Comparison of ENCODE assay signal across 13 mouse cellular contexts in genomic region chr4:10290326-10290725, GRCm38 (mm10).
DNase-seq lines count a peak whose midpoint lies in the region; ATAC-seq lines count a peak whose summit lies in the region.
"Had no signal": no experiment of that assay in that cellular context is flagged by ENCODE, and none has a peak within 500 bp of the region (broad histone marks: within the 10 kb centered on the region; RNA-seq: fewer than 3 reads in every experiment).

No protein-coding gene starts in this region.

- ATAC-seq in forebrain, embryonic 14.5 days: no peak; the same call in 1 of the 2 replicates
- no peak for ATAC-seq in forebrain, embryonic 11.5 days (replicated peaks; ENCODE audit: low FRiP score)
- ATAC-seq: intestine, embryonic 15.5 days; midbrain, embryonic 13.5 days had no signal

- H3K9me3 ChIP-seq in forebrain, embryonic 14.5 days (replicated peaks; ENCODE audit: control insufficient read depth, low read length): no peaks in the 10 kb centered on the region
- no peaks in the 10 kb centered on the region for H3K9me3 ChIP-seq in forebrain, embryonic 11.5 days (ENCODE audit: control insufficient read depth, low read length)
- H3K9me3 ChIP-seq: G1E; intestine, embryonic 15.5 days; limb, embryonic 12.5 days; midbrain, embryonic 13.5 days; stomach, embryonic 15.5 days had no signal

- H3K4me3 ChIP-seq in forebrain, embryonic 14.5 days (ENCODE audit: low read depth, low read length): no peak overlapping the region
- no peak overlapping the region for H3K4me3 ChIP-seq in forebrain, embryonic 11.5 days (ENCODE audit: low read depth, low read length)
- H3K4me3 ChIP-seq: intestine, embryonic 15.5 days; limb, embryonic 12.5 days; midbrain, embryonic 13.5 days; stomach, embryonic 15.5 days had no signal

- 76% methylated on average over 3 of the region's 3 CpGs for WGBS in forebrain, embryonic 14.5 days
- 83% methylated on average over 3 of the region's 3 CpGs for WGBS in forebrain, embryonic 11.5 days

- no peaks in the 10 kb centered on the region for H3K36me3 ChIP-seq in forebrain, embryonic 14.5 days (ENCODE audit: control insufficient read depth, insufficient read depth, low read length)
- no peaks in the 10 kb centered on the region for H3K36me3 ChIP-seq in forebrain, embryonic 11.5 days (ENCODE audit: control insufficient read depth, insufficient read depth, low read length)
- H3K36me3 ChIP-seq: G1E; intestine, embryonic 15.5 days; limb, embryonic 12.5 days; midbrain, embryonic 13.5 days; stomach, embryonic 15.5 days had no signal

- DNase-seq in forebrain, embryonic 14.5 days (ENCODE audit: low spot score): peak; percentile 53
- no peak for DNase-seq in forebrain, embryonic 11.5 days (ENCODE audit: low spot score)
- peak; percentile 4 for DNase-seq in layer of hippocampus, adult 9-10 months (ENCODE audit: low spot score)
- DNase-seq in layer of hippocampus, postnatal 25 days (ENCODE audit: extremely low spot score in 1 of 2, low spot score in 1 of 2): no peak
- DNase-seq in ES-CJ7 (ENCODE audit: low read depth, low spot score): peak; percentile 46
- peak; percentile 7 for DNase-seq in induced T-regulatory cell, adult 2 months (ENCODE audit: low read depth)
- no peak for DNase-seq in B cell, adult 2 months
- no peak for DNase-seq in gastrocnemius, adult 18-20 months (ENCODE audit: low spot score)

- H3K9ac ChIP-seq in forebrain, embryonic 14.5 days (ENCODE audit: low read length): no peak overlapping the region
- H3K9ac ChIP-seq in forebrain, embryonic 11.5 days (ENCODE audit: low read length): no peak overlapping the region
- H3K9ac ChIP-seq: intestine, embryonic 15.5 days; limb, embryonic 12.5 days; midbrain, embryonic 13.5 days; stomach, embryonic 15.5 days had no signal

- no peak overlapping the region for H3K4me2 ChIP-seq in forebrain, embryonic 14.5 days (ENCODE audit: low read length)
- H3K4me2 ChIP-seq in forebrain, embryonic 11.5 days (ENCODE audit: low read depth, low read length, severe bottlenecking): no peak overlapping the region
- H3K4me2 ChIP-seq: intestine, embryonic 15.5 days; limb, embryonic 12.5 days; midbrain, embryonic 13.5 days; stomach, embryonic 15.5 days had no signal

- H3K4me1 ChIP-seq in forebrain, embryonic 14.5 days (ENCODE audit: control insufficient read depth, insufficient read depth, low read length): no peaks in the 10 kb centered on the region
- no peaks in the 10 kb centered on the region for H3K4me1 ChIP-seq in forebrain, embryonic 11.5 days (replicated peaks; ENCODE audit: control insufficient read depth, insufficient read depth, low read length)
- H3K4me1 ChIP-seq: intestine, embryonic 15.5 days; limb, embryonic 12.5 days; midbrain, embryonic 13.5 days; stomach, embryonic 15.5 days had no signal

- no peaks in the 10 kb centered on the region for H3K27me3 ChIP-seq in forebrain, embryonic 14.5 days (replicated peaks; ENCODE audit: control insufficient read depth, insufficient read depth, low read length)
- H3K27me3 ChIP-seq in forebrain, embryonic 11.5 days (ENCODE audit: control insufficient read depth, insufficient read depth, low read length): no peaks in the 10 kb centered on the region
- H3K27me3 ChIP-seq: intestine, embryonic 15.5 days; limb, embryonic 12.5 days; midbrain, embryonic 13.5 days; stomach, embryonic 15.5 days had no signal

- no peak overlapping the region for H3K27ac ChIP-seq in forebrain, embryonic 14.5 days (ENCODE audit: low read depth, low read length)
- no peak overlapping the region for H3K27ac ChIP-seq in forebrain, embryonic 11.5 days (ENCODE audit: low read depth, low read length)
- H3K27ac ChIP-seq: intestine, embryonic 15.5 days; limb, embryonic 12.5 days; midbrain, embryonic 13.5 days; stomach, embryonic 15.5 days had no signal

Comparison
In these comparisons a context has a peak if more than half of its experiments do, and no peak if none do; other contexts are left out.
1. DNase-seq: peak in forebrain, embryonic 14.5 days (single experiment), layer of hippocampus, adult 9-10 months (single experiment), ES-CJ7 (single experiment) and induced T-regulatory cell, adult 2 months (single experiment); none in forebrain, embryonic 11.5 days (single experiment), layer of hippocampus, postnatal 25 days (0 of 2), B cell, adult 2 months (0 of 2) and gastrocnemius, adult 18-20 months (single experiment).